Mouse (Mus musculus): ENCODE measurements around the gene Strap.

GRCm38 (mm10) chr6:137694310-137694709 lies 40.6 kb upstream of the Strap start:
- TF ChIP-seq USF1 (IDR thresholded peaks at IDR 0.05; ENCODE audit: low read depth, low read length) (no peak), MAFK (IDR thresholded peaks at IDR 0.05; ENCODE audit: insufficient replicate concordance, low read length) (no peak), ETS1 (conservative IDR thresholded peaks at IDR 0.05; ENCODE audit: low read depth, low read length) (no peak), RCOR1 (conservative IDR thresholded peaks at IDR 0.05; ENCODE audit: low read depth, low read length) (no peak), NELFE (IDR thresholded peaks at IDR 0.05; ENCODE audit: low read depth, low read length) (no peak), CHD2 (IDR thresholded peaks at IDR 0.05; ENCODE audit: low read length) (no peak), CTCF (conservative IDR thresholded peaks at IDR 0.05 in 1 of 2, IDR thresholded peaks at IDR 0.05 in 1 of 2; ENCODE audit: low read depth in 2 of 2, low read length in 2 of 2) (no peak), EP300 (IDR thresholded peaks at IDR 0.05; ENCODE audit: low read length) (no peak), MAZ (IDR thresholded peaks at IDR 0.05; ENCODE audit: low read depth, low read length) (no peak)

All from CH12.LX (cell line).